Mouse (Mus musculus) erythroblast, adult 5-6 weeks (primary cell): ENCODE measurements around the gene Gm1673. TPM values are rescaled to one million over a fixed set of nuclear protein-coding genes. Genes with fewer than 3 reads are reported as not detected.
"Not testable (repeated sequence)": the region's sequence is repeated elsewhere in the genome, so short reads cannot be mapped to it uniquely, and the experiment has no call there.

Experiments
- ATAC-seq: replicated peaks from 2 replicates; pipeline ENCODE4 v1.8.0; 2016; ENCODE audit warnings: moderate number of reproducible peaks, mild to moderate bottlenecking, moderate TSS enrichment, inconsistent platforms; ENCODE audit not compliant: poor library complexity, low FRiP score, severe bottlenecking
- total RNA-seq, 2 experiments: library from RNA; stranded (forward) in 1 of 2; stranded (reverse) in 1 of 2; fragments of 150-400 nt in 1 of 2; fragments of 200-764, 138-1000 nt in 1 of 2; gene quantifications; 2 replicates each; pipeline versions ENCODE4 v1.2.3 to v1.2.4; 2015 to 2017; ENCODE audit warnings: low replicate concordance in 2 of 2

Gene Gm1673
- not detected in 2 replicates for total RNA-seq (2015; ENCODE audit: low replicate concordance)
- 1.5 and 3.1 TPM in 2 replicates for total RNA-seq (2017; ENCODE audit: low replicate concordance)

- no peak for ATAC-seq
Observed at GRCm38 (mm10) chr5:33983309-33984121, at the start of gene Gm1673. TSS of gene Gm1673 (plus strand) at chr5:33983433.

GRCm38 (mm10) chr5:33934081-33934480 lies 49.2 kb upstream of the Gm1673 start:
- ATAC-seq: no peak

- ATAC-seq: no peak
Observed at GRCm38 (mm10) chr5:33934877-33935276, 48.4 kb upstream of the Gm1673 start.

GRCm38 (mm10) chr5:33935700-33936111 lies 47.5 kb upstream of the Gm1673 start:
- ATAC-seq: no peak

GRCm38 (mm10) chr5:33936120-33936707 lies 47.0 kb upstream of the Gm1673 start, which contains the start of gene Nelfa:
TSS of gene Nelfa (minus strand) at chr5:33936413.
- ATAC-seq: peak; percentile 97

GRCm38 (mm10) chr5:33937230-33937629 lies 46.0 kb upstream of the Gm1673 start:
- no peak for ATAC-seq

GRCm38 (mm10) chr5:33938448-33938847 lies 44.8 kb upstream of the Gm1673 start:
- ATAC-seq: no peak

- not testable (repeated sequence) for ATAC-seq
Observed at GRCm38 (mm10) chr5:33947035-33947434, 36.2 kb upstream of the Gm1673 start.

GRCm38 (mm10) chr5:33948314-33948713 lies 34.9 kb upstream of the Gm1673 start:
- ATAC-seq: no peak

GRCm38 (mm10) chr5:33953471-33954185 lies 29.6 kb upstream of the Gm1673 start:
- ATAC-seq: no peak

GRCm38 (mm10) chr5:33954354-33954753 lies 28.9 kb upstream of the Gm1673 start:
- ATAC-seq: peak; percentile 55

GRCm38 (mm10) chr5:33955868-33956267 lies 27.4 kb upstream of the Gm1673 start:
- ATAC-seq: no peak

GRCm38 (mm10) chr5:33959382-33959781 lies 23.9 kb upstream of the Gm1673 start:
- ATAC-seq: no peak

GRCm38 (mm10) chr5:33974736-33975135 lies 8.5 kb upstream of the Gm1673 start:
- ATAC-seq: no peak

- no peak for ATAC-seq
Observed at GRCm38 (mm10) chr5:33976267-33976666, 7.0 kb upstream of the Gm1673 start.

GRCm38 (mm10) chr5:33982731-33983259 lies 438 bp upstream of the Gm1673 start:
- no peak for ATAC-seq

- ATAC-seq: no peak; the same call in 1 of the 2 replicates
Observed at GRCm38 (mm10) chr5:33994671-33995625, 11.7 kb downstream of the Gm1673 start.

- no peak for ATAC-seq
Observed at GRCm38 (mm10) chr5:33995843-33996693, 12.8 kb downstream of the Gm1673 start, which contains the start of gene Nat8l. TSS of gene Nat8l (plus strand) at chr5:33995984.
